Mouse (Mus musculus): ENCODE data around the gene Supt4a.

Gene Supt4a

DNA sequence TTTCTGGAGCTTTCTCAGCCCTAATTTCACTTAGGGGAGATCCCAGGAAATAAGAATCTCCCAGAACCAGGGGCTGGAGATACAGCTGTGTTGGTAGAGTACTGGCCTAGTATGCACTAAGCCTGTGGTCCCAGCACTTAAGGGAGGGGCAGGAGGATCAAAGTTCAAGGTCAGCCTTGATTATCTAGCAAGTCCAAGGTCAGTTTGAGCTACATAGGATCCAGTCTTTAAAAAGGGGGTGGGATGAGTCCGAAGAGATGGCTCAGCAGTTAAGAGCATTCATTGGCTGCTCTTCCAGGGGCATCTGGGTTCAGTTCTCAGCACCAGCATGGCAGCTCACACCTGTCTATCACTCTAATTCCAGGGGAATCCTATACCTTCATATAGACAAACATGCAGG, 15.0 kb downstream of the Supt4a start:
- DNase-seq, result no peak

DNA sequence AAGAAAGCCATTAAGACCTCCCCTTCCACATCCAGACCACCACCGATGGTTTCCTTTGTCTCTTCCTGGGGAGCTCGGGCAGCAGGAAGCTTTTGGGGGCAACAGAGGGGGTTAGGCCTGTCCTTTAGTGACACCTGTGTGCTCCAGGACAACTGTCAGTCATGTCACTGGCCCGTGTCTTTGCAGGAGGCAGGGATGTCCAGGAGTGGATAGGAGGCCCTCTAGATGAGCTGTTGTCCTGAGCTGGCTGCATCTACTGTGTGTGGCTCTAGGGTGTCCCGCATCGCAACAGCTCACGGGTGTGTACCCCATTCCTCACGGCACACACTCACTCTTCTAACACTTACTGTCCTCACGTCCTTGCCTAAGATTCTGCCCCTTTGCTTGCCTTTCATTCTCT, 15.9 kb downstream of the Supt4a start:
- no peak for DNase-seq

DNA sequence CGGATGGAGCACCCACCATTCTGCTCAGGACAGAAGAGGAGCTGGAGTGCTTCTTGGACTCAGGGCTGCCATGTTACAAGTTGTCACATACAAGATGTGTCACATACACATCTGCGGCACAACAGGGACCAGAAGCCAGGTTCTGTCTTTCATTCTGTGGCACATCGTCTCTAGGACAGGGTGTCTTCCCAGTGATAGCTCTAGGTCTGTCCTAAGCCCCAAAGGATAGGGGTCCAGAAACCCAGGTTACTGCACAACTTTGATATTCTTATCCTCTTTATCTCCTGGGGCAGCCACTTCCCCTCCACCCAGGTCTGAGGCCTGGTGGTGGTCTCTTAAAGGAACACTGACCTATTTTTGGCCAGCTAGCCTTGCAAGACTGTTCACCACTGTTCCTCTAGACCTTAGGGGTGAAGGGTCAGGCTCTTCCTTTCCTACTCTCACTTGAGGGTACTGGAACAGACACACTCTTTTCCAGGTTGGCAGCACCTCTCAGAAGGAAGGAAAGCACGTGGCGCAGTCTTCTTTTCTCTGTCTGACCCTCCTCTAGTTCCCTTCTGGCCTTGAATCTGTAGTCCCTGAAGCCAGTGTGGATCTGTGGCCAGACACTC, 16.6 kb downstream of the Supt4a start:
- no peak for DNase-seq

DNA sequence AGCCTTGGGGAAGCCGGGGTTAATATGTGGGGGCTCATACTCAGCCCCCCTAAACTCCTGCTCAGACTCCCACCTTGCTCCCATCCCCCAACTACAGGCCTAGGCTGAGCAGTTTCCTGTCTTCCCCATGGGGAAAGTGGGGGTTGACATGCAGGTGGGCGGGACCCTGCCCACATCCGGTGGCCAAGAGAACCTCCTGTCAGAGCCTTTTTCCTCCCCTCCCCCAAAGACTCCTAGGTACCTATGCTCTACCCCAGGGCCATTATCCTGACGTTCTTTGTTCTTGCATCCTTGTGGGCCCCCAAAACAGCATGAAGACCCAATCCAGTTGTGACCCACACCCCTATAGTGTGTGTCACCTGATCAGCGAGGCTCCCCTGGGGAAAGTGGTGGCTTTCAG, 17.3 kb downstream of the Supt4a start:
- DNase-seq, result no peak

- no peak for DNase-seq
These were observed 18.1 kb downstream of the Supt4a start for GRCm38 (mm10) chr11:87755360-87756017.

DNA sequence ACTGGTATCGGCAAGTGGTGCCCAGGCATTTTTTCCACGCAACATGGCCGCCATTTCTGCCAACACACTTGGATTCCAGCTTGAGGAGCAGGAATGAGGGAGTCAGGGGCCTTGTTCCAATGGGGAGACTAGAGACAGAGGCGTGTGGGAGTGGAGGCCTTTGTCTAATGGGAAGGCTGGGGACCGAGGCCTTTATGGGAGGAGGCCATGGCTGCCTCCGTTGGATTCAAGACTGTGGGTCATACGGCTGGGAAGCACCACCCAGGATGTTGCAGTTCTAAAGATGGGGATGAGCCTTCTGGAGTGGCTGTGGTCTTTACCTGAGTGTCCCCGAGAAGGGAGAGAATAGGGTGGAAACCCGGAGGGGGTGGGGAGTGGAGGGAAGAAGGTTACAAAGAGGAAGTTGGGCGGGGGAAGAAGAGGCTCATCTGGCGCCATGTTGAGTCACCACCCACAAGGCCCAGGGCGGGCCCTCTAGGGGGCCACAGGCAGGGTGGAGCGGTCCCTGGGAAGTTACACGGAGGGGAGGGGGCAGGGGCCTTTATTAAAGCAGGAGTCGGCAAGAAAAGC, 19.0 kb downstream of the Supt4a start:
- DNase-seq, result no peak

DNA sequence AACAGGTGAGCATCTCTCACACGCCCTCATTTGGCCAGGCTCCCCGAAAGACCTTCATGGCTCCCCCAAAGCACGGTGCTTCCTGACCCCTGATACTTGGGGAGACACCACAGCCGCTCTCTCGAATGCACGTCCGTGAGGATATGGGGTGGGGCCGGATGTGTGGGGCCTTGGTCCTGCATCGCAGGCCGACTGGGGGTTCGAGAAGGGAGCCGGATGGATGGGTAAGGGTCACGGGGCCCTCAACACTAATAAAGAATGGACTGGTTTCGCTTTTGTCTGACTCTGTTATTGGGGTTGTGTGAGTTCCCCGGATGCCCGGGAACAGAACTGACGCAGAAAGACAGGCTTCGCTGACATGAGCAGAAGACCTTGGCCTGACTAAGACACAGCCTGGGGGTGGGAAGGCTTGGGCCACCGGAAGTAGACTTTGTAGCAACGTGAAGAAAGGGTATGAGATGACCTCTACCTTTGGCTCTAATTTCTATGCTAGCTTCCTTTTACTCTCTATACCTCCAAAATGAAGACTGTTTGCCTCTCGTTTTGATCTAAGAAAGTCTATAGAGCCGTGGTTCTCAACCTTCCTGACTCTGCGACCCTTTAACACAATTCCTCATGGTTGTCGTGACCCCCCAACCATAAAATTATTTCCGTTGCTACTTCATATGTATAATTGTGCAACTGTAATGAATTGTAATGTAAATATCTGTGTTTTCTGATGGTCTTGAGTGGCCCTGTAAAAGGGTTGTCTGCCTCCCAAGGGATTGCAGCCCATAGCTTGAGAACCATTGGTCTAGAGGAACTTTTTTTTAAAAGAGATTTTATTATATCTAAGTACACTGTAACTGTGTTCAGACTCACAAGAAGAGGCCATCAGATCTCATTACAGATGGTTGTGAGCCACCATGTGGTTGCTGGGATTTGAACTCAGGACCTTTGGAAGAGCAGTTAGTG, 19.9 kb downstream of the Supt4a start:
- DNase-seq, result no peak

GRCm38 (mm10) chr11:87758161-87758911, 21.0 kb downstream of the Supt4a start:
- DNase-seq, result no peak

DNA sequence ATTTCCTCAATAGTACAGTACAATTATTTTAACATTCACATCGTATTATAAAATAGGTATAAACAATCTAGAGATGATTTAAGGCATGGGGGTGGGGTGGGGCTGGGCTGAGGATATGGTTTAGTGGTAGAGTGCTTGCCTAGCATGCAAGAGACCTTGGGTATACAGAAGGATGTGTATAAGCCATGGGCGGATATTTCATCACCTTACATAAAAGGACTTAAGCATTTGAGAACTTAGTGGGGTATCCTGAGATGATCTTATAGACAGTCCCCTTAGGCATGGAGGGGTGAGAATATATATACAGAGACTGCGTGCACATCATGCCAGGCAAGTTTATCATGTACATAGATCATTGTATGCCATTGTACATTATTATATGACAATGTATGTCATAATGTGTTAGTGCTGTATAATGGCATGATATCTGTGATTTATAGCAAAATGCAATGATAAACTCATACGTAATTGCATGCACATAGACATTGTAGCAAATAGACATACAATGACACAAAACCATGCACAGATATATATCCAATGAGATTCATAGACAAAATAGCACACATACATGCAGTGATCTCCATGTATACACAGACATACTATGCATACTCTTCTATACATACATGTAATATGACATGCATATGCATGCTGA, 21.7 kb downstream of the Supt4a start:
- no peak for DNase-seq

GRCm38 (mm10) chr11:87759609-87760005, 22.3 kb downstream of the Supt4a start:
- no peak for DNase-seq

- DNase-seq, result peak; percentile 76
These were observed 23.1 kb downstream of the Supt4a start, which contains the start of gene Tspoap1 for GRCm38 (mm10) chr11:87760301-87761081. Gene Tspoap1, plus strand, starts transcription at chr11:87760541.

DNA sequence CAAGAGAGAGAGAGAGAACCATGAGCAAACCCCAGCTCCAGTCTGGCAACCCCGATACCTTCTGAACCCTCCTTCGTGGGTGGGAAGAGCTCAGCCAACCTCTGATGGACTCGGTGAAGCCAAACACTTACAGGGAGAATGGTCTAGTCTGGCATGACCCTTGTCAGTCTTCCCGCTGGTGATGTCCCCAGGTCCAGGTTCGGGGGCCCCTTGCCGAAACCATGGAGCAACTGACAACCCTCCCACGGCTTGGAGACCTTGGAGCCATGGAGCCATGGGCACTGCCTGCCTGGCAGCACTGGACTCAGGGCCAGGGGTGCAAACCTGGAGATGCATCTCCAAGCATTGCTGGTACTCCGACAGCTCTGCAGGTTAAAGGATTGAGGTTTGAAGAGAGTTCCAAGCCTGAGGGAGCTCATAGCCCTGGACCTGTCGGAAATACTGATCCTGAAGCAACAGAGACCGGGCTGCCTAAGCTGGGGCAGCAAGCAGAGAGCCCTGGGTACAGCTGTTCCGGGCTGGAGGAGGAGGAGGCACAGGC, 23.9 kb downstream of the Supt4a start:
- DNase-seq, result peak; percentile 61

- DNase-seq, result peak; percentile 34
These were observed 24.7 kb downstream of the Supt4a start for GRCm38 (mm10) chr11:87761806-87762701.

GRCm38 (mm10) chr11:87762702-87763385, 25.5 kb downstream of the Supt4a start:
- peak; percentile 64 for DNase-seq

DNA sequence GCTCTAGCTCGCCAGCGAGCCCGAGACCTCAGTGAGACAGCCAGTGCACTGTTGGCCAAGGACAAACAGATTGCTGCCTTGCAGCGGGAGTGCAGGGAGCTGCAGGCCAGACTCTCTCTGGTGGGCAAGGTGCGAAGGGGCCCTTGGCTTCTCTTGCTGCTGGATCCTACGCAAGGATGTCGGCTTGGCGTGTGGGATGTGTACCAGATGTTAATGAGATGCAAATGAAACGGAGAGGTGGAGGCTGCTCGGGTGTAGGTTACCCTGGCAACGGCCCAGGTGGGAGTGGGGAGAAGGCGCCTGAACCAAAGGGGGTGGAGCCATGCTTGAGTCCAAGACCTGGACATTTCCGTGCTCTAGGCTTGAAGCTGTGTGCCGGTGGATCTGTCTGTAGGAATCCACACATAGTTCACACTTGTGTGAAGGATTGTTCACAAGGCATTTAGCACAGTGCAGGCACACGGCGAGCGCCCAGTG, 26.2 kb downstream of the Supt4a start:
- DNase-seq, result peak; percentile 87

DNA sequence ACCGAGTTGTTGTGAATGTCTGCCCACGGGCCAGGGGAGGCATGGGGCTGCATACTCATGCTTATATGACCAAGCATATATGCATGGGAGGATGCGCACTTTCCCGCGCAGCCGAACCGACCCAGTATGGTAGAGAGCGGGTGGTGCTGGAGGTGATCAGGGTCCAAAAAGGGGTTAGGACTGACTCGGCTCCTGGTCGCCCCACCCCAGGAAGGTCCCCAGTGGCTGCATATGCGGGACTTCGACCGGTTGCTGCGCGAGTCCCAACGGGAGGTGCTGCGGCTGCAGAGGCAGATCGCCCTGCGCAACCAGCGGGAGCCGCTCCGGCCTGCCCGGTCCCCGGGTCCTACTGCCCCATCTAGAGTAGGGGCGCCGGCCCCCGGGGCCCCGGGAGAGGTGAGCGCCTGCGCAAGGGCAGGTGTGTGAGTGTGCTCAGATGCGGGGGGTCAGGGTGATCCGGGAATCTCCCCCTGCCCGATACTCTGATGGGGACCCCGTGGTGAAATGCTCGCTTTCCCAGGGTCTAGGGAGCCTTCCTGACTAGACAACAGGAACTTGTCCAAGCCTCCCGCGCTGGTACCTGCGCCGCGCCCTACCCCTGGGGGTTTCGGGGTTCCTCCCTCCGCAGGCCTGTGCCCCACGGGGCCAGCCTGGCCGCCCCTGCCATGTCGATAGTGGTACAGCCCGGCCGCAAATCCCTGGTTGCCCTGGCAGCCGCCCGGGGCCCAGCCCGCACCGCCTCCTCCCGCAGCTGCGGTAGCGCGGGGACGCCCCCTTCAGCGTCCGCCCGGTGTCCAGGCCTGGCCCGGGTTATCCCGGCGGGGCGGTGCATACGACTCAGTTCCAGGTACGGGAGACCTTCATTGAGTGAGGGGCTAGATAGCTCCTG, 26.9 kb downstream of the Supt4a start:
- DNase-seq, result peak; percentile 84

- no peak for DNase-seq
These were observed 31.4 kb downstream of the Supt4a start for GRCm38 (mm10) chr11:87768745-87769144.

DNA sequence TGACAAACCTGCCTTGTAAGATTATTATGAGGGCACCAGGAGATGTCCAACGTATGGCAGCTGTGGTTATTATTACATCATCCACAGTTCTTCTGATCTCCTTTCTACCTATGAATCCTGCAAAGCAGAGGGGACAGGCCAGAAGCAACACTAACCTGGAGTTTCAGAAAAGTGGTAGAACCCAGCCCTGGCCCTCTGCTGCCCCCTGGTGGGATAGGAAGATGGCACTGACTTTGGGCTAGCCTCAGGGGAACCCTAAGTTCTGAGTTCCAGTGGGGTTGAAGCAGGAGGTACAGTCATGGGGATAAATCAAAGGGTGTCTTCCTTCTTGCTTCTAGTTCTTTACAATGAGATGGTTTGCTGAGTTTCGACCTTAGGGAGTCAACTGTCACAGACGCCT, 33.6 kb downstream of the Supt4a start:
- peak; percentile 53 for DNase-seq

Data from cerebellum, adult 11-12 months (tissue).